Mouse (Mus musculus) G1E (cell line): Measurements from ENCODE around the gene Ruvbl2. TPM values are rescaled to one million over a fixed set of nuclear protein-coding genes. Genes with fewer than 3 reads are reported as not detected.
A peak's percentile ranks its signal among the peaks of the same experiment; 100 is the strongest.
"Not testable (repeated sequence)": the region's sequence is repeated elsewhere in the genome, so short reads cannot be mapped to it uniquely, and the experiment has no call there.

ENCODE experiments used
- ATAC-seq: 2 replicates; pipeline ENCODE4 v1.8.0; 2016; ENCODE audit warnings: mild to moderate bottlenecking; ENCODE audit not compliant: insufficient number of reproducible peaks, poor library complexity, low FRiP score, severe bottlenecking; ENCODE audit errors: extremely low read depth
- DNase-seq: peaks from one replicate; pipeline ENCODE4 v3.0.0; 2012; ENCODE audit warnings: low spot score
- H3K27me3 ChIP-seq: 2 replicates; pipeline ENCODE4 v1.6.1; 2012; ENCODE audit warnings: mild to moderate bottlenecking, low read length, inconsistent platforms; ENCODE audit not compliant: insufficient read depth
- H3K36me3 ChIP-seq: replicated peaks from 2 replicates; pipeline ENCODE3; 2012; ENCODE audit warnings: mild to moderate bottlenecking, inconsistent platforms
- H3K4me1 ChIP-seq: 2 replicates; pipeline ENCODE4 v1.6.1; 2012; ENCODE audit warnings: low read depth, low read length, inconsistent platforms, mixed read lengths; ENCODE audit not compliant: insufficient read depth
- H3K4me3 ChIP-seq: 2 replicates; pipeline ENCODE4 v1.5.1; 2012; ENCODE audit warnings: low read depth, mild to moderate bottlenecking, inconsistent platforms, low read length, moderate library complexity, mixed read lengths
- H3K9me3 ChIP-seq: replicated peaks from 2 replicates; pipeline ENCODE4 v1.6.1; 2012; ENCODE audit warnings: inconsistent platforms
- CTCF ChIP-seq: IDR thresholded peaks from 2 replicates; pipeline ENCODE4 v1.5.1; 2012; ENCODE audit warnings: low read depth, low read length, inconsistent platforms, mixed read lengths
- GATA1 ChIP-seq: IDR thresholded peaks from 2 replicates; pipeline ENCODE4 v1.6.1; 2012; ENCODE audit warnings: borderline replicate concordance, low read length, inconsistent platforms, mixed read lengths
- GATA2 ChIP-seq: IDR thresholded peaks from 2 replicates; pipeline ENCODE4 v1.6.1; 2012; ENCODE audit warnings: low read depth, low read length, inconsistent platforms, borderline replicate concordance
- POLR2AphosphoS5 ChIP-seq: IDR thresholded peaks from 2 replicates; pipeline ENCODE4 v1.6.1; 2012; ENCODE audit warnings: low read depth, low read length, inconsistent platforms; ENCODE audit not compliant: insufficient replicate concordance
- TAL1 ChIP-seq: conservative IDR thresholded peaks from 2 replicates; pipeline ENCODE4 v1.6.1; 2012; ENCODE audit warnings: low read depth, low read length, inconsistent platforms, mixed read lengths
- polyA plus RNA-seq: library from polyadenylated mRNA; stranded (reverse); fragments of >175 nt; gene quantifications from 2 replicates; pipeline ENCODE4 v1.2.3, GENCODE M21; 2012
- total RNA-seq, 2 experiments: library from RNA; stranded (forward) in 1 of 2; stranded (reverse) in 1 of 2; fragments of 200-1000 nt in 1 of 2; fragments of >200 nt in 1 of 2; fragmentation: Nextera tagmentation in 1 of 2; gene quantifications; 2 replicates each; pipeline ENCODE4 v1.2.3; 2014 to 2017

Ruvbl2 gene
- total and polyA plus RNA-seq, 3 experiments, result 139 to 639 (median 255) TPM

DNA sequence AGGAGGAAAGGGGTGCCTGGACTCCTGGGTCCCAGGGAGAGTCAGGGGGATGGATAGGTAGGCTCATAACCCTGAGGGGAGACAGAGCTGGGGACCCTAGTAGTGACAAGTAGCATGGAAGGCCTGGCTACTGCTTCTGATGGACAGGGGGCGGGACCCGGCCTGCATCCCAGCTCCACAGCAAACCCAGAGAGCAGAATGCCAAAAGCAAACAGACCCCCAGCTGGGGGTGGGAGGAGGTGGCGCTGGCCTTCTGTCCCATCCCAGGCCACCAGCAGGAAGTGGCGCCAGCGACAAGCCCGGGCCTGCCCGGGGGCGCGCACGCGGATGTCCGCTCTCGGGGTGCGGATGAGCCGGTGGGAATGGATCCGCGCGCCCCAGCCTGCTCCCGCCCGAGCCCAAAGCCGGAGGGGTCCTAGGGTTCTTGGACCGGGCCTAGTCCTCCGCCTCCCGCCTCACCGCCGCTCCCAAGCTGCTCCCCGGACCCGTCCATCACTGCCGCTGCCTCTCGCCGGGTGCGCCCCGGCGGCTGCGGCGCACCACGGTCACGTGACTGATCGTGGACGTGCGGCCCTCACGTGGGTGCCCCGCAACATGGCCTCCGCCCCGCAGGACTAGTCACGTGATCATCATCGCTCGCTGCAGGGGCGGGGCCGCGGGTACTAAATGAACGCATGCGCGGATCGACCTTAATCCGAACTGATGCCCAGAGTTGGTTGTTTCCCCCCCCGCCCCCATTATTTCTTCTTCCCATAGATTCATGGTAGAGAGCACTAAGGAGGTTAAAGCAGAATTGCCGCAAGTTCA lies 28.6 kb upstream of the Ruvbl2 start, which contains the start of gene Bax:
Gene Bax, minus strand, starts transcription at position 616 of the 807 bp plus-strand sequence.
- Histone ChIP-seq H3K4me1 (peaks cover 54% of the 10 kb centered on the region), H3K9me3 (no peaks in the 10 kb centered on the region), H3K4me3 (peak within 1 kb of the TSS; percentile 94), H3K36me3 (peaks cover 43% of the 10 kb centered on the region), H3K27me3 (peaks cover 2% of the 10 kb centered on the region; the same call in 1 of the 2 replicates)
- no peak for TF ChIP-seq GATA1
- TF ChIP-seq CTCF, result no peak
- TF ChIP-seq GATA2, result no peak
- TF ChIP-seq POLR2AphosphoS5, result no peak
- no peak for TF ChIP-seq TAL1
- ATAC-seq, result peak; percentile 36; the same call in 1 of the 2 replicates
- DNase-seq, result peak; percentile 83

DNA sequence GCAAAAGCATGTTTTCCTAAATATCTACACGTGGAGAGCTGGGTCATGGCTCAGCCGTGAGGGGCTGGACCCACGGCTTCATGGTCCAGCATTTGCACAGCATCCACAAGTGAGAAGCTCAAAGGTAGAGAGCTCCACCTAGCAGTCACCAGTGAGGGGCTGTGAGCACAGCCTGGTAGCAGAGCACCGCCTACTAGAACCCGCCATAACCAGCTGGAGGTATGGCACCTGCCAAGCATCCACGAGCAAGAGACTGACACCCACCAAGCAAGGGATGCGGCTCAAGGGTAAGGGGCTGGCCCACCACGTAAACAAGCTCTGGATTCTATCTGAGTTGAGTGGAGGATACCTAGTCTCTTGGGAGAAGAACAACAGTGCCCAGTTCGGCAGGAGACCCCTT lies 27.7 kb upstream of the Ruvbl2 start:
- Histone ChIP-seq H3K27me3 (peaks cover 2% of the 10 kb centered on the region; the same call in 1 of the 2 replicates), H3K4me3 (peak overlapping the region; percentile 94), H3K9me3 (no peaks in the 10 kb centered on the region), H3K36me3 (peaks cover 51% of the 10 kb centered on the region), H3K4me1 (peaks cover 54% of the 10 kb centered on the region)
- DNase-seq, result peak; percentile 43
- TF ChIP-seq GATA2 (no peak), POLR2AphosphoS5 (no peak), GATA1 (no peak), CTCF (no peak), TAL1 (no peak)
- peak; percentile 16; the same call in 1 of the 2 replicates for ATAC-seq

DNA sequence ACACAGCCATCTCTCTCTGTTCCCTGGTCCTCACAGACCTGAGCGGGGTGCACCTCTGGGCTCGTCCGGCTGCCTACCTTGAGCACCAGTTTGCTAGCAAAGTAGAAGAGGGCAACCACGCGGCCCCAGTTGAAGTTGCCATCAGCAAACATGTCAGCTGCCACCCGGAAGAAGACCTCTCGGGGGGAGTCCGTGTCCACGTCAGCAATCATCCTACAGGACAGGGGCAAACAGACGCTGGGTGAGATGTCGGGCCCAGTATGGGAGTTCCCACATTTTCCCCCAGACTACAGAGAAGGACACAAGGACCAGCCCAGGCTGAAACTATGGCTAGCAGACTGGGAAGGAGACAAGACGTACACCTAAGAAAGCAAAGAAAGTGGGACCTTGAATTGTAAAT lies 27.2 kb upstream of the Ruvbl2 start:
- ATAC-seq, result no peak
- no peak for TF ChIP-seq POLR2AphosphoS5
- no peak for TF ChIP-seq GATA2
- TF ChIP-seq GATA1, result no peak
- no peak for TF ChIP-seq CTCF
- no peak for TF ChIP-seq TAL1
- H3K4me1 ChIP-seq, result peaks cover 57% of the 10 kb centered on the region
- H3K9me3 ChIP-seq, result no peaks in the 10 kb centered on the region
- peaks cover 56% of the 10 kb centered on the region for H3K36me3 ChIP-seq
- H3K27me3 ChIP-seq, result peaks cover 2% of the 10 kb centered on the region; the same call in 1 of the 2 replicates
- DNase-seq, result no peak
- H3K4me3 ChIP-seq, result peak overlapping the region; percentile 94

DNA sequence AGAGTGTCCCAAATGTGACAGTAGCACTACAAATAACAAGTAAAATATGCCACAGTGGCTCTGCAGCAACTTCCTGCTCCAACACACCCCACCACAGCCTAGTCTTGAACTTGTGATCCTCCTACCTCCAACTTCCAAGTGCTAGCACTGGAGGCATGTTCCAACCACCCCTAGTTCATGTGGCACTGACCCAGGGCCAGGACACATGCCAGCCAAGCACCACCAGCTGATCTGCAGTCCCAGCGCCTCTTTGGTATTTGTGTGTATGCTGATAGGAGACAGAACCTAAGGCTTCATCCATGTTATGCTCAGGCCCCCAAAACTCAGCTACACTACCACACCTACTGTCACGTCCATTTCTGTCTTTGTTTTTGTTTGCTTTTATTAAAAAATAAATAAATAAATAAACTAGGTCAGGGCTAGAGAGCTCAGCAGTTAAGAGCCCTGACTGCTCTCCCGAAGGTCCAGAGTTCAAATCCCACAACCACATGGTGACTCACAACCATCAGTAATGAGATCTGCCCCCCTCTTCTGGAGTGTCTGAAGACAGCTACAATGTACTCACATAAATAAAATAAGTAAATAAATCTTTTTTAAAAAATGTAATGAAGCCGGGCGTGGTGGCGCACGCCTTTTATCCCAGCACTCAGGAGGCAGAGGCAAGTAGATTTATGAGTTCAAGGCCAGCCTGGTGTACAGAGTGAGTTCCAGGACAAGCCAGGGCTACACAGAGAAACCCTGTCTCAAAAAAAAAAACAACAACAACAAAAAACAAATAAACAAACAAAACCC lies 26.3 kb upstream of the Ruvbl2 start:
- H3K27me3 ChIP-seq, result peaks cover 2% of the 10 kb centered on the region; the same call in 1 of the 2 replicates
- TF ChIP-seq GATA2 (no peak), CTCF (no peak), GATA1 (no peak), TAL1 (no peak), POLR2AphosphoS5 (no peak)
- DNase-seq (no peak), ATAC-seq (no peak)
- peaks cover 59% of the 10 kb centered on the region for H3K36me3 ChIP-seq
- peak overlapping the region; percentile 94 for H3K4me3 ChIP-seq
- H3K9me3 ChIP-seq, result no peaks in the 10 kb centered on the region
- H3K4me1 ChIP-seq, result peaks cover 60% of the 10 kb centered on the region

DNA sequence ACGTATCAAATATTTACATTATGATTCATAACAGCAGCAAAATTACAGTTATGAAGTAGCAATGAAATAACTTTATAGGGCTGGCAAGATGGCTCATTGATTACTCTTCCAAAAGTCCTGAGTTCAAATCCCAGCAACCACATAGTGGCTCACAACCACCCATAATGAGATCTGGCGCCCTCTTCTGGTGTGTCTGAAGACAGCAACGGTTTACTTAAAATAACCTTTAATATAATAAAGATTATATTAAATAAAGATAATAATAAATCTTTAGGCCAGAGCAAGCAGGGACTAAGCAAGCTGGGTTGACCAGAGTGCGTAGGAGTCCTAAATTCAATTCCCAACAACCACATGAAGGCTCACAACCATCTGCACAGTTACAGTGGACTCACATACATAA lies 25.0 kb upstream of the Ruvbl2 start:
- not testable (repeated sequence) for H3K4me3 ChIP-seq, ATAC-seq, H3K9me3 ChIP-seq, DNase-seq, H3K27me3 ChIP-seq
- Histone ChIP-seq H3K4me1 (peaks cover 61% of the 10 kb centered on the region), H3K36me3 (peaks cover 71% of the 10 kb centered on the region)

DNA sequence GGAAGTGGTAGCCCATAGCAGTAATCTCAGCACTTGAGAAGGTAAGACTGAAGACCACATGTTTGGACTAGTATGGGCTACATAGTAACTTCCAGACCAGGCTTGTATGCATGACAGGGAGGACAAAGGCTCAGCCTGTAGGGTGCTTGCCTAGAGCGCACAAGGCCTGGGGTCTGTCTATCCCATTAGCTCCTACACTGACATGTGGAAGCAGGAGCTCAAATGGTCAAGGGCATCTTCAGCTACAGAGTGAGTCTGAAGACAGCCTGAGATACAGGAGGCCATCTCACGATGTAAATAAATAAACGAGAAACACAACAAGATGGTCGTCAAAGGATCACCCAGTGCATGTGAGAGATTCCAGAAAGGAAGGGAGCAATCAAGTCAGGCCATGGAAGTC lies 24.4 kb upstream of the Ruvbl2 start:
- Histone ChIP-seq H3K36me3 (peaks cover 76% of the 10 kb centered on the region), H3K9me3 (no peaks in the 10 kb centered on the region), H3K4me1 (peaks cover 66% of the 10 kb centered on the region), H3K27me3 (no peaks in the 10 kb centered on the region), H3K4me3 (no peak overlapping the region)
- DNase-seq (no peak), ATAC-seq (no peak)
- TF ChIP-seq CTCF (no peak), POLR2AphosphoS5 (no peak), TAL1 (no peak), GATA2 (no peak), GATA1 (no peak)
